Mouse (Mus musculus) bone marrow, adult 2 months (tissue): ENCODE results near the gene Dok1.

Source experiments
- CTCF ChIP-seq: fragments of 200-500 bp; IDR thresholded peaks from 2 replicates; pipeline ENCODE4 v1.5.1; 2011; ENCODE audit warnings: low read length, control low read depth; ENCODE audit not compliant: control insufficient read depth, insufficient read depth
- POLR2A ChIP-seq: fragments of 200-500 bp; IDR thresholded peaks from 2 replicates; pipeline ENCODE4 v1.6.1; 2011; ENCODE audit warnings: low read depth, mild to moderate bottlenecking, control low read depth, low read length, borderline replicate concordance; ENCODE audit not compliant: control insufficient read depth

DNA sequence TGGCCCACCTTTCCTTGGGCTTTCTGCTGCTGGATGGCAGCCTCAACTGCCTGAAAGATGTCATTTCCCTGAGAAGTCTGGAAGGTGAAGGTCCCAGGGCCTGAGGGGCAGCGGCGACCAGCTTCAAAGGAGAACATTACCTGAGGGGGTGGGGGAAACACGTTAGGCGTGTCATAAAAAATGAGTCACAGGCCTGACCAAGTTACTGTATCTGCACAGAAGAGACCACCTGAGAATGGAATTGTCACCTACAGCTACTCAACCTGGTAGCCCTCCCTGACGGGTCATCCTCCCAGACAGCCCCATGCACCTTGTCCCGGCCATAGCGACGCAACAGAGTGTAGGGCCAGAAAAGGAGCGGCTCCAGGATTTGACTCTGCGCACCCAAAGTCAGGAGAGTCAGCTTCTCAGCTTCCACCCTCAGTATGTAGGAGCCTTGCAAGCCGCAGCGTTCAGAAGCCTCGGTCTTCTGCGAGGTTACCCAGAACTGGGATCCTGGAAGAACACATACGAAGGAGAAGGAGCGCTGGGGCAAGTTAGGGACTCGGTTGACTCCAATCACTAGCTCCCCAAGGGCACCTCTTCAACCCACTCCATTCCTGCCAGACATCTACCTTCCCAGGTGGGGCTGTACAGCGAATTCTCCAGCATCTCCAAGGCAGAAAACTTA lies 1.2 kb downstream of the Dok1 start:
- TF ChIP-seq CTCF: no peak
- no peak for TF ChIP-seq POLR2A
